Mouse (Mus musculus): Measurements from ENCODE around the gene Sh3gl2.

Sh3gl2 gene

DNA sequence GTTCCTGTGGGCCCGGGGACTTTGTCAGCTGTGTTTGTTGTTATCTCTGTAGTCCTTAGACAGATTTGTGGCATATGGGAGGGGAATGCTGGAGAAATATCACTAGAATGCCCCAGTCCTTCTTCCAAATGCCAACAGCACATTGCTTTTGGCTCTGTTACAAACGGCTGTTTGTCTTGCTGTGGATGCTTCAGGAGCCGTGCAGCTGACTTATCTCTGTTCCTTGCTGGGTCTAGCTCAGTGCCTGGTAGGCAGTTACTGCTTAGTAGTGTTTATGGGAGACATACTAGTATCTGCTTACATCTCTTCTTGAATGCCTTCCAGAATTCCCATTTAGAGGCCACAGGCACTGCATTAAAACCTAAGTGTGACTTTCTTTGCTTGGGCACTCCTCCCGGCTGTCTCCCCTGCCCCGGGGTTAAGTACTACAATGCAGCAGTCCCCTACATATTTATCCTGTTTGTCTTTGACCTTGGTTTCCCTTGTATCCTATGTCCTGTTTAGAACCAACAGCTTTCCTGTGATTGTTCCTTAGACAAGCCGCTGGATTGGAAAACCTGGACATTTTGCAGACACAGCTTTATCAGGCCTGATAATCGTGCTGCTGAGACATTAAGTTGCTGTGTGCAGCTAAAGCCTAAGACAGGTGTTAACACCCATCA lies 101.1 kb downstream of the Sh3gl2 start:
- no peak for DNase-seq (ENCODE audit: low spot score)

DNA sequence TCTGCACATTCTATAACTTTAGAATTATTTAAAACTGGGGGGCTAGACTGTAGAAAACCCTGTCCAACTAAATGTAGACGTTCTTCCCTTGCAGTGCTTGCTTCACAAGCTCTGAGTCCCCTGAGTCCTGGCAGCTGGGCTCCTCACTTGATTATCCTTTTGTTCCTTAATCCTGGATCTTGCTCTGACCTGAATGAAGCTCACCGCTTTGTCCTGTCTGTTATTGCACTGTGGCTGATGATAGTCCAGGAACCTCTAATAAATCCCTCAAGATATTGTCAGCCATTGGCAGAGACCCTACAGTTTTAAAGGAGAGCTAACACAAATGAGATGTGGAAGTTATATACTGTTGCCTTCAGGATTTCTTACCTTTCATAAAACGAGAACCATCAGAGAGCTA lies 114.2 kb downstream of the Sh3gl2 start:
- DNase-seq (ENCODE audit: low spot score): no peak

GRCm38 (mm10) chr4:85325454-85325853 lies 120.5 kb downstream of the Sh3gl2 start:
- DNase-seq (ENCODE audit: low spot score): no peak

GRCm38 (mm10) chr4:85326052-85326451 lies 121.1 kb downstream of the Sh3gl2 start:
- no peak for DNase-seq (ENCODE audit: low spot score)

GRCm38 (mm10) chr4:85334688-85335200 lies 129.8 kb downstream of the Sh3gl2 start:
- no peak for DNase-seq (ENCODE audit: low spot score)

GRCm38 (mm10) chr4:85336356-85336755 lies 131.4 kb downstream of the Sh3gl2 start:
- no peak for DNase-seq (ENCODE audit: low spot score)

DNA sequence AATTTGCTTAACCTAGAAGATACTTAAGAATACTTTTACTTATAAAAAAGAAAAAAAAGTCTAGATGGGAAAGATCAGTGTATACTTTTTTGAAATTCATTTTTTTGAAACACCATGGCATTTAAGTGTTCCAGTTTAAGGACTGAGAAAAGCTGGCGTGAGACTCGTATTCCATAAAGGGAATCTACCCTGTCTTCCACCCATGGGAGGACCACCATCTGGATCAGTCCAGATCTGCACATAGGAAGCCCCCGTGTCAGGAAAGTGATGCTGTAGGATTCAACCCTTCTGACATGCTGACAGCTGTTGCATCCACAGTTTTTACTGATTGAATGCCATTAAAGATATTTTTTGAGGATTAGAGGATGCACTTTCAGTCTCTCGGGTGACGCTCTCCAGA lies 134.2 kb downstream of the Sh3gl2 start:
- DNase-seq (ENCODE audit: low spot score): no peak

GRCm38 (mm10) chr4:85340686-85341085 lies 135.8 kb downstream of the Sh3gl2 start:
- no peak for DNase-seq (ENCODE audit: low spot score)

DNA sequence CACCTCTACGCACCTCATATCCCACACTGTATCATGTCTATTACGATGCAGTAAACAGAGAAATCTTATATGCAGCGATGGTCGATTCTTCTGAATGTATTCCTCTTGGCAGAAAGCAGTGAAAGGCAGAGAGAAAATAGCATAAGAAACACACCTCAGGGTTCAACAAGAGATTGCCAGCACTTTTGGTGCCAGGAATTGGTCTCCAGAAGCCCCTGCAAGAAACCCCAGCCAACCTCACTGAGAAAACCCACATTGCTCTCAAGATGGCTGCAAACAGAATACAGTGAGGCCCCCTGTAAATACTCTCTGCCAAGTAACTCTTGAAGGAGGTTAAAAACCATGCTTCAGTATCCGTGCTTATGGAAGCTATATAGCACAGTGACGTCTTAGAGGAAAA lies 141.0 kb downstream of the Sh3gl2 start:
- DNase-seq (ENCODE audit: low spot score): no peak

DNA sequence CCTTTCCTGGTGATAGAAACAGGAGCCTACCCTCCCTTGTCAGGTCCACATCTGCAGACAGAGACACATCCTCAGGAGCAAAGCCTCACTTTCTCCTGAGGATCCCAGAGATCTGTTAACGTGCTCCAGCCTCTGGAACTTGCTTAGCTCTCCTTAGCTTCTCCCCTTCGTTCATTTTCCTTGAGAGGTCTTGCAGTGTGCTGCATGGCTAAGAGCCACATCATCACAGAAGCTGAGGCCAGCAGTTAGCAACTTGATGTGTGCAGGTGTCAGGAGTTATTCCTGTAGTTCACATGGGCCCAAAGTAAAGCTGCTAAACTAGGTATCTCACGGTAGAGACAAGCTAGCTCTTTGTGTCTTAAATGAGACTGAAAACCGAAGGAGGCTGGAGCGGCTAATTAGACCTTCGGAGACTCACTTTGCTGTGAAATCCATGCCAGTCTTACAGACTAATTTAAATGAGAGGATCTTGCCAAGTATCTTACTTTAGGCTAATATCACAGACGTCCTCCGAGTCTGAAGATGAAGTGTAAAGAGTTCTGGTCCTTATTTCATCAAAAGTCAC lies 143.2 kb downstream of the Sh3gl2 start:
- DNase-seq (ENCODE audit: low spot score): no peak

DNA sequence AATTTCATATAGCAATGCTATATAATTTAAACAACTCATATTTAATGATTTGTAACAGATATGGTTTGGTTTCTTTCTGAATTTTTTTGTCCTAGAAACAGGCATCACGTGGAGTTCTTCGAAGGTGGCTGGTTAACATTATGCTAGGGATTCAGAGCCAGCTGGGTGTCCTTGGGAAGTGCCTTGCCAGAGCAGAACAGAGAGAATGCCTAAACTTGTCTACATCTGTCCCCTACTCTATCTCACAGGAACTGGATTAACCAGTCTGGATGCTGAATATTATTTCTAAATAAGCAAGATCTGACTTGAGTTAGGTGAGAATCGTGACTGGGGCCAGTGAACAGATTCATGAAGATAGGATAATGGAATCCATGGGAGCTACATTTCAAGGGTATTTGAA lies 157.7 kb downstream of the Sh3gl2 start:
- DNase-seq (ENCODE audit: low spot score): no peak

DNA sequence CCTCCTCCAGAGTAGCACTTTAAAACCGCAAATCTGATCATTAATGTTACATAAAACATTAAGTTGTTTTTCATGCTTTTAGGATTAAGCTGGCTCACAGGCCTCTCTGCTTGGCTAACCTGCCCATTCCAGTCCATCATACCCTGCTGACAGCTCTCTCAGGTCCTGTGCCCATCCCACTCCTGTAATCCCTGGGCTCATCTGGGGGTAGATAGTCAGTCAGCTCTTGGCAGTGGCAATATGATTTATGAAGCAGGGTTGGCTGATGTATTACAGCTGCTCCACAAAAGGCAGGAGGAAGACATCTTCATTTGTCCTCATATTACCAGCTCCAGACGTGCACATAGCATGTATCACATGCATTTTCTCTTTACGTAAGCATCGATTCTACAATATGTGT lies 158.3 kb downstream of the Sh3gl2 start:
- DNase-seq (ENCODE audit: low spot score): no peak

DNA sequence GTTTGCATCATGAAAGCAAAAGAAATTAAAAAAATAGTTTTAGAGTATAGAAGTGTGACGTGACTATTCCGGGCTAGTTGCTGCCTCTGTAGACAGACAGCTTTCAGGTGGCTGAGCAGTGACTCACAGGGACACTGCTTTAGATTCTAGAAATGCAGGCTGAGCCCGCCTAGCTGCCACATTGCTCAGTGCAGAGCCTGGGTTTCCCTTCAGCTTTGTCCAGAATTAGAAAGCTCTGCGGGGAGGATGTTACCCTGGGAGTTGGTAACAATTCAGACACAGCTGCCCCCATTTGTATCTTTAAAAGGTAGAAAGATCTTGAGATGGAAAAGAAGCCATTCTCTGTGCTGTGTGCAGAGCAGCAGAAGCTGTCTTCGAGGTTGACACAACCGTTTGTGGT lies 166.1 kb downstream of the Sh3gl2 start:
- DNase-seq (ENCODE audit: low spot score): no peak

- no peak for DNase-seq (ENCODE audit: low spot score)
These were observed 169.9 kb downstream of the Sh3gl2 start for GRCm38 (mm10) chr4:85374801-85375200.

DNA sequence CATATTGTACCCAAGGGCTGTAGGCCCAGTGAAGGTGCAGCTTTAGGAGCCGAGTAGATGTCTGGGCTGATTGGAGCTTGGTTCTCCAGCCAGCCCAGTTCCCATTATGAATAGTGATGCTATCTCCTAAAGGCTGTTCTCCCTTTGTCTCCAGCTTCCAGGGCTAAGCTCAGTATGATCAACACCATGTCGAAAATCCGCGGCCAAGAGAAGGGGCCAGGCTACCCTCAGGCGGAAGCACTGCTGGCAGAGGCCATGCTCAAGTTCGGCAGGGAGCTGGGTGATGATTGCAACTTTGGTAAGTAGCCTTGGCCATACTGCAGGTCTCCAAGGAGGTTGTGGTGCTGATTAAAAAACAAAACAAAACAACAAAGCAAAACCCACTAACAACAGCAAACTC lies 171.3 kb downstream of the Sh3gl2 start:
- DNase-seq (ENCODE audit: low spot score): no peak

DNA sequence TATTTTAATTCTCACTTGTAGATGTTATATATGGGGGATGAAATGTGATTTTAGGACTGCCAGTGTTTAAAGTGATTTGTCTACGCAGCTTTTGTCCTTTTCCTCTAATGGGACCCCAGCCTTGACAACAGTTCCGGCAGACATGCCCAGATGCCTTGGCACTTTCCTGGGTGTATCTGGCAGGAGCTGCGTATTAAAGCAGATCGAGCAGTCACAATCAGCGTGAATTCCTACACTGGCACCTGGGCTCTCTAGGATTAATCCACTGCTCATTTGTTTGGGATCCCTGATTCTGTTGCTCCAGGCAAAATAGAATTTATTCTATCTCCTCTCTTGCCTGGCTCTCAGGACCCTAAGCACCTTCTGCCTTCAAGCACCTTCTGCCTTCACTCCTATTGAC lies 171.7 kb downstream of the Sh3gl2 start:
- DNase-seq (ENCODE audit: low spot score): no peak

DNA sequence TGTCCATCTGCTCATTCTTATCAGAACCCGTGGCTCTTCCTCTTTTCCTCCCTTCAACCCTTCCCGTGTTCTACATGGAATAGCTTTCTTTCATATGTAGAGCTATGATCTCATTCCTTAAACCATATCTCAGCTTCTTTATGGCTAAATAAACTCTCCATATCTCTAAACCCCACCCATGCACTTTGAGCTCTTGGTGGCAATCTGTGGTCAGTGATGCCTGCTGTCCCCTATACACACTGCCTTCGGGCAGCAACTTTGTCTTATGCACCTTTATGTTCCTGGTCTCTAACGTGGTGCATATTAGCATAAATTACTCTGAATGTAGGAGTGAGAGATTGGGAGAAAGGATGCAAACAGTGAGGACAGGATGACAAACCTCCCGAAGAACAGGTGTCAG lies 180.3 kb downstream of the Sh3gl2 start:
- no peak for DNase-seq (ENCODE audit: low spot score)

DNA sequence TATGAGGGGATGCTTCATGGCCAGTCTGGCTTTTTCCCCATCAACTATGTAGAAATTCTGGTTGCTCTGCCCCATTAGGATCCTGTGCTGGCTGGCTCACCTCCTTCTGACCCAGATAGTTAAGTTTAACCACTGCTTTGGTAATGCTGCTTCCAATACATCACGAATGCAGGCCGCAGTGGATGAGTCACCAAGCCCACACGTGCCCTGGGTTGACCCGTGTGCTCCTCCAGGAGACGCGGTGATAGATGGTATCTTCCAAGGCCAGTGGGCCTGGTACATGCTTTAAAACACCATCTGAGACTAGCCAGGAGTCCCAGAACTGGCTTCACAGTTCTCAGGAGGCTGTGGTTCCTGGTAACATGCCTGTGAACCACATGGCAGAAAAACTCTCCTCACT lies 182.8 kb downstream of the Sh3gl2 start:
- DNase-seq (ENCODE audit: low spot score): peak; percentile 3

GRCm38 (mm10) chr4:85391795-85392194 lies 186.9 kb downstream of the Sh3gl2 start:
- DNase-seq (ENCODE audit: low spot score): no peak

GRCm38 (mm10) chr4:85398765-85399164 lies 193.8 kb downstream of the Sh3gl2 start:
- DNase-seq (ENCODE audit: low spot score): no peak

DNA sequence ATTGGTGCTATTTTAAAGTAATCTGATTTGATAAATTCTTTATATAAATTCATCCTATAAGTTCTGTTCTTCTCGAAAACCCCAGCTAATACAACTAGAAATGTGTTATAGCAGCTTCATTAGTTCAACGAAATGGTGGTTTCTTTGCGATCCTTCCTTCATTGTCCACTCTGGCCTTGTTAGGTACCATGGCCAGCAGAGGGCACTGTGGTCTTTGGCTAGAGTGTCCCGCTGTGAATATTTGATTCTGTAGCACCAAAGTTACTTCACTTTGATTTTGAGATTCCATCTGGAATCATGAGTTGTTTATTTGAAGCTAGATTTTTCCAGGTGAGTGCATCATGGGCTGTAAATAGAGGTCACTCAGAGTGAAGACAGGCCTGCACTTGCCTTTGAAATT lies 197.9 kb downstream of the Sh3gl2 start:
- no peak for DNase-seq (ENCODE audit: low spot score)

DNA sequence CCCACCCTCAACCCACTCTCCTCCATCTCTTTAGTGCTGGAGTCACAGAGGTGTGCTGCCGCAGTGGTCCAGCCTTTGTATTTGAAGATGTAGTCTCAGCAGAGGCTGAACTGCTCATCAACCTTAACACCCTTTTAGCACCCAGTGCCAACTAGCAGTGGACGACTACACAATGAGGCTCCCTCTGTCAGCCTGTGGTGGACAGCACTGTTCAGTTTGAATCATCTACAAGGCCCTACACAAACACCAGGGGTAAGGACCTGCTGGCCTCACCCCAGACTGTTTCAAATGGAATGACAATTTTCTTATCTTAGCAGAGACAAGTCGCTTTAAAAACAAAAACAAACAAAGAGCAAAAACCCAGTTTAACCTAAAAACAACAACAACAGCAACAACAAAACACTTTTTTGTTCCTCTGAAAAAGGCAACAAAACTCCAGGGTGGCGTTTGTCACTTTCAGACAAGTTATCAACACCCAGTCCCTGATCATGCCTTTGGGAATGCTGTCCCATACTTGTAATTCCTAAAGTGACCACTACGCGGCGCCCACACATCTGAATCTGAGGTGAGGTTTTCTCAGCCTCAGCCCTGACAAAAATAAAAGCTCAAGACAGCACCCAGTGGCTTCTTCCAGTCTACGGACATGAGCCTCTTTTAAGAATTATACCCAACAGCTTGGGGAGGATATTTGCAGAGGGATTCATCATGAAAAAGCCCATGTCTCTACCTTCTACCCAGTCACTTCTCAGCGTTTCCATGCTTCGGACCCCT lies 199.7 kb downstream of the Sh3gl2 start:
- no peak for DNase-seq (ENCODE audit: low spot score)

DNA sequence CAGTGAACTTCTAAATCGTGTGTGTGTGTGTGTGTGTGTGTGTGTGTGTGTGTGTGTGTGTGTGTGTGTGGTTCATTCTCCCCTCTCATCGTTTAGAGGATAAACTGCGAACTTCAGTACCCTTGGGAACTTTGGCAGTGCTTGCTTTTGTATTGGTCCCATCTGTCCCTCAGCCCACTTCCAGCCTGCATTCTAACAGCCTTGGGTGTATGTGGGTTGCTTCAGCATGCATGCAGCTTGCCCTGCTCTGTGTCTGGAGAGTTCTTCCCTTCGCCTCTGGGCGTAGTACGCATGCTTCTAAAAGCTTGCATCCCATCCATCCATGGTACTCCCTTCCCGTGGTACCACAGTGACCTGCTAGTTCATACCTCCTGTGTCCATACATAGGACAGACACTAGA lies 200.3 kb downstream of the Sh3gl2 start:
- DNase-seq (ENCODE audit: low spot score): no peak
